Mouse (Mus musculus) liver, embryonic 16.5 days (tissue): ENCODE measurements around the gene Dnah6. TPM values are rescaled to one million over a fixed set of nuclear protein-coding genes. Genes with fewer than 3 reads are reported as not detected.

Experiments used
- ATAC-seq: fragments of 200-750 bp; cut with Nextera tagmentation; 2 replicates; pipeline ENCODE4 v1.8.0; 2017; ENCODE audit warnings: low read depth, mild to moderate bottlenecking, moderate number of reproducible peaks, moderate library complexity
- H3K27ac ChIP-seq: fragments of 300-500 bp; sonication (generic); 2 replicates; pipeline ENCODE4 v1.5.1; 2014; ENCODE audit warnings: mild to moderate bottlenecking, low read length
- H3K27me3 ChIP-seq: fragments of 300-500 bp; sonication (generic); 2 replicates; pipeline ENCODE4 v1.6.1; 2014; ENCODE audit warnings: low read depth, low read length, mixed read lengths; ENCODE audit not compliant: control insufficient read depth, insufficient read depth
- H3K36me3 ChIP-seq: fragments of 300-500 bp; sonication (generic); 2 replicates; pipeline ENCODE4 v1.6.1; 2014; ENCODE audit warnings: mild to moderate bottlenecking; ENCODE audit not compliant: control insufficient read depth, insufficient read depth
- H3K4me1 ChIP-seq: fragments of 300-500 bp; sonication (generic); 2 replicates; pipeline ENCODE4 v1.6.1; 2014; ENCODE audit warnings: low read depth, low read length, mixed read lengths; ENCODE audit not compliant: control insufficient read depth
- H3K4me2 ChIP-seq: fragments of 300-500 bp; sonication (generic); 2 replicates; pipeline ENCODE4 v1.6.1; 2014; ENCODE audit warnings: low read depth, low read length, mixed read lengths
- H3K4me3 ChIP-seq: fragments of 300-500 bp; sonication (generic); 2 replicates; pipeline ENCODE4 v1.5.1; 2014; ENCODE audit warnings: low read depth, mild to moderate bottlenecking, low read length
- H3K9ac ChIP-seq: fragments of 300-500 bp; sonication (generic); 2 replicates; pipeline ENCODE4 v1.6.1; 2014; ENCODE audit warnings: low read depth, low read length
- H3K9me3 ChIP-seq: fragments of 300-500 bp; sonication (generic); replicated peaks from 2 replicates; pipeline ENCODE4 v1.6.1; 2016; ENCODE audit warnings: low read length; ENCODE audit not compliant: control insufficient read depth
- WGBS: fragments of 180-500 bp; shearing (Covaris S2); extraction: QIAGEN DNeasy Blood & Tissue Kit; methylation state at CpG from one replicate; pipeline ENCODE4 v1.1.7; 2014; ENCODE audit not compliant: insufficient replicate concordance; 5-methylcytosine and 5-hydroxymethylcytosine counted together
- polyA plus RNA-seq: library from polyadenylated mRNA; unstranded; fragments of >200 nt; fragmentation: Nextera tagmentation; extraction: Ambion mirVana; gene quantifications from 2 replicates; pipeline ENCODE4 v1.2.1, GENCODE M21; 2015

Gene Dnah6
- polyA plus RNA-seq, 1 experiment from 2014 or later, result 0.04 TPM

- no peaks in the 10 kb centered on the region for H3K27me3 ChIP-seq
- no peak overlapping the region for H3K9ac ChIP-seq
- no peak overlapping the region for H3K4me2 ChIP-seq
- H3K36me3 ChIP-seq, result no peaks in the 10 kb centered on the region
- WGBS, result 30% methylated on average over 3 of the region's 3 CpGs
- H3K4me1 ChIP-seq, result no peaks in the 10 kb centered on the region; the same call in none of the 2 replicates
- H3K27ac ChIP-seq, result no peak overlapping the region
- ATAC-seq, result no peak
- H3K9me3 ChIP-seq, result no peaks in the 10 kb centered on the region
- no peak overlapping the region for H3K4me3 ChIP-seq
Measured at GRCm38 (mm10) chr6:73182987-73183386, 38.5 kb downstream of the Dnah6 start.

GRCm38 (mm10) chr6:73182410-73182809 lies 39.0 kb downstream of the Dnah6 start:
- no peaks in the 10 kb centered on the region for H3K9me3 ChIP-seq
- 4% methylated on average over 3 of the region's 3 CpGs for WGBS
- H3K4me3 ChIP-seq, result no peak overlapping the region
- no peaks in the 10 kb centered on the region for H3K36me3 ChIP-seq
- no peak overlapping the region for H3K4me2 ChIP-seq
- no peak overlapping the region for H3K27ac ChIP-seq
- H3K9ac ChIP-seq, result no peak overlapping the region
- no peaks in the 10 kb centered on the region for H3K27me3 ChIP-seq
- no peaks in the 10 kb centered on the region; the same call in none of the 2 replicates for H3K4me1 ChIP-seq
- no peak for ATAC-seq

- no peak overlapping the region for H3K4me3 ChIP-seq
- H3K9me3 ChIP-seq, result no peaks in the 10 kb centered on the region
- H3K9ac ChIP-seq, result no peak overlapping the region
- no peak for ATAC-seq
- no peaks in the 10 kb centered on the region for H3K36me3 ChIP-seq
- WGBS, result 53% methylated on average over 4 of the region's 4 CpGs
- H3K27me3 ChIP-seq, result no peaks in the 10 kb centered on the region
- H3K4me1 ChIP-seq, result no peaks in the 10 kb centered on the region; the same call in none of the 2 replicates
- no peak overlapping the region for H3K4me2 ChIP-seq
- H3K27ac ChIP-seq, result no peak overlapping the region
Measured at GRCm38 (mm10) chr6:73182006-73182405, 39.4 kb downstream of the Dnah6 start.

GRCm38 (mm10) chr6:73175156-73175555 lies 46.3 kb downstream of the Dnah6 start:
- 56% methylated on average over 3 of the region's 3 CpGs for WGBS
- Histone ChIP-seq H3K9me3 (no peaks in the 10 kb centered on the region), H3K27ac (no peak overlapping the region), H3K36me3 (no peaks in the 10 kb centered on the region), H3K4me3 (no peak overlapping the region), H3K27me3 (no peaks in the 10 kb centered on the region), H3K4me2 (no peak overlapping the region), H3K4me1 (no peaks in the 10 kb centered on the region), H3K9ac (no peak overlapping the region)
- ATAC-seq, result no peak

- H3K9ac ChIP-seq, result no peak overlapping the region
- H3K4me3 ChIP-seq, result no peak overlapping the region
- no peaks in the 10 kb centered on the region for H3K36me3 ChIP-seq
- H3K4me2 ChIP-seq, result no peak overlapping the region
- no peaks in the 10 kb centered on the region for H3K27me3 ChIP-seq
- no peak overlapping the region for H3K27ac ChIP-seq
- no peaks in the 10 kb centered on the region for H3K4me1 ChIP-seq
- ATAC-seq, result no peak
- no peaks in the 10 kb centered on the region for H3K9me3 ChIP-seq
- 38% methylated on average over 3 of the region's 3 CpGs for WGBS
Measured at GRCm38 (mm10) chr6:73167230-73167629, 54.2 kb downstream of the Dnah6 start.

GRCm38 (mm10) chr6:73162958-73163357 lies 58.5 kb downstream of the Dnah6 start:
- Histone ChIP-seq H3K27ac (no peak overlapping the region), H3K36me3 (no peaks in the 10 kb centered on the region), H3K9ac (no peak overlapping the region), H3K9me3 (no peaks in the 10 kb centered on the region), H3K4me1 (no peaks in the 10 kb centered on the region), H3K27me3 (no peaks in the 10 kb centered on the region), H3K4me3 (no peak overlapping the region), H3K4me2 (no peak overlapping the region)
- 27% methylated on average over 1 of the region's 1 CpGs for WGBS
- no peak for ATAC-seq

GRCm38 (mm10) chr6:73161338-73161737 lies 60.1 kb downstream of the Dnah6 start:
- no peaks in the 10 kb centered on the region for H3K27me3 ChIP-seq
- ATAC-seq, result no peak
- no peak overlapping the region for H3K4me3 ChIP-seq
- no peaks in the 10 kb centered on the region for H3K9me3 ChIP-seq
- WGBS, result 58% methylated on average over 4 of the region's 4 CpGs
- H3K9ac ChIP-seq, result no peak overlapping the region
- no peak overlapping the region for H3K4me2 ChIP-seq
- no peaks in the 10 kb centered on the region for H3K4me1 ChIP-seq
- no peaks in the 10 kb centered on the region for H3K36me3 ChIP-seq
- H3K27ac ChIP-seq, result no peak overlapping the region

- ATAC-seq, result no peak
- WGBS, result 56% methylated on average over 2 of the region's 2 CpGs
- Histone ChIP-seq H3K27me3 (no peaks in the 10 kb centered on the region), H3K9ac (no peak overlapping the region), H3K4me1 (no peaks in the 10 kb centered on the region), H3K36me3 (no peaks in the 10 kb centered on the region), H3K9me3 (no peaks in the 10 kb centered on the region), H3K4me2 (no peak overlapping the region), H3K27ac (no peak overlapping the region), H3K4me3 (no peak overlapping the region)
Measured at GRCm38 (mm10) chr6:73155455-73155854, 66.0 kb downstream of the Dnah6 start.

- WGBS, result 0% methylated on average over 1 of the region's 1 CpGs
- H3K4me2 ChIP-seq, result no peak overlapping the region
- H3K27ac ChIP-seq, result no peak overlapping the region
- no peaks in the 10 kb centered on the region for H3K27me3 ChIP-seq
- no peaks in the 10 kb centered on the region for H3K9me3 ChIP-seq
- no peak for ATAC-seq
- H3K36me3 ChIP-seq, result no peaks in the 10 kb centered on the region
- H3K4me1 ChIP-seq, result no peaks in the 10 kb centered on the region
- no peak overlapping the region for H3K4me3 ChIP-seq
- H3K9ac ChIP-seq, result no peak overlapping the region
Measured at GRCm38 (mm10) chr6:73153675-73154074, 67.8 kb downstream of the Dnah6 start.
